ENCODE assay signal across 9 mouse cellular contexts in the genomic region with DNA sequence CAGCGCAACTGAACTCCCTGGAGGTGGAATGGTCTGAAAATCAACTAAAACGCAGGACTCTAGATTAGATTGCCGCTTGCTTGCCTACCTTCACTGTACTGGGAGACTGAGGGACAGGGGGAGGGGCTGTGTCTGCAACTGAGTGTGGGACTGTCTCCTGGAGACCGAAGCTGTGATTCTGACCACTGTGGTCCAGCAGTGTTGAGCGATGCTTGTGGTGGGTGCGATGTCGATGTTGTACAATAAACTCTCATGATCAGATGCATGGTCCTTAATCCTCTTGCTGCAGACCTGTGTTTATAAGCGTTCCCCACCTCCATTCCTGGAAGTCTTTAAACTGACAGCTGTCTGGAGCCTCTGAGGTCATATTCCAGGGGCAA. TPM values are rescaled to one million over a fixed set of nuclear protein-coding genes. Genes with fewer than 3 reads are reported as not detected.
DNase-seq lines count a peak whose midpoint lies in the region; ATAC-seq and TF ChIP-seq lines count a peak whose summit lies in the region.
"Had no signal": no experiment of that assay in that cellular context is flagged by ENCODE, and none has a peak within 500 bp of the region (broad histone marks: within the 10 kb centered on the region; RNA-seq: fewer than 3 reads in every experiment).

No protein-coding gene starts in this region.

- peak overlapping the region; percentile 62 for H3K4me2 ChIP-seq in heart, embryonic 16.5 days (ENCODE audit: low read depth, low read length)
- H3K4me2 ChIP-seq in limb, embryonic 15.5 days = peak overlapping the region; percentile 56

- peak overlapping the region; percentile 37 for H3K4me3 ChIP-seq in heart, embryonic 16.5 days (ENCODE audit: low read length)
- peak overlapping the region; percentile 3; the same call in 1 of the 2 replicates for H3K4me3 ChIP-seq in thymus, adult 2 months (ENCODE audit: control insufficient read depth, insufficient read depth, low read length)
- H3K4me3 ChIP-seq in limb, embryonic 15.5 days = peak overlapping the region; percentile 32

- H3K27ac ChIP-seq in heart, embryonic 16.5 days (ENCODE audit: low read length) = no peak overlapping the region
- no peak overlapping the region for H3K27ac ChIP-seq in thymus, adult 2 months (ENCODE audit: control insufficient read depth, insufficient read depth, low read length)
- H3K27ac ChIP-seq in limb, embryonic 15.5 days = peak overlapping the region; percentile 54; the same call in 1 of the 2 replicates

- DNase-seq in heart, adult 18-20 months = no peak
- DNase-seq in thymus, adult 2 months = no peak
- no peak for DNase-seq in thymus, postnatal 4 days
- no peak for DNase-seq in gastrocnemius, postnatal 25 days
- no peak for DNase-seq in T-cell, adult 2 months (ENCODE audit: low spot score)
- DNase-seq in cerebellum, adult 11 months = no peak

- TF ChIP-seq POLR2A in thymus, adult 2 months (IDR thresholded peaks at IDR 0.05; ENCODE audit: control insufficient read depth, extremely low read depth, insufficient read depth, low read length, poor library complexity) = no peak

- ATAC-seq in heart, embryonic 16.5 days (replicated peaks; ENCODE audit: extremely low read depth, insufficient read depth, low FRiP score) = no peak
- ATAC-seq in limb, embryonic 15.5 days (ENCODE audit: insufficient number of reproducible peaks, low FRiP score, low TSS enrichment, low read depth) = no peak

- 28% methylated on average over 8 of the region's 8 CpGs for WGBS in heart, embryonic 16.5 days
- 56% methylated on average over 8 of the region's 8 CpGs for WGBS in thymus, adult 2 months
- 25% methylated on average over 8 of the region's 8 CpGs for whole genome bisulfite sequencing in limb, embryonic 15.5 days

- peaks cover 11% of the 10 kb centered on the region for H3K4me1 ChIP-seq in heart, embryonic 16.5 days (ENCODE audit: control insufficient read depth, insufficient read depth, low read length)
- H3K4me1 ChIP-seq in thymus, adult 2 months (replicated peaks; ENCODE audit: control insufficient read depth, insufficient read depth, low read length) = peaks cover 10% of the 10 kb centered on the region; the same call in 1 of the 2 replicates
- peaks cover 19% of the 10 kb centered on the region for H3K4me1 ChIP-seq in limb, embryonic 15.5 days

- no peak for TF ChIP-seq CTCF in thymus, adult 2 months (IDR thresholded peaks at IDR 0.05; ENCODE audit: borderline replicate concordance, control insufficient read depth, extremely low read depth, insufficient read depth, low read length, poor library complexity)

- peaks cover 9% of the 10 kb centered on the region for H3K27me3 ChIP-seq in heart, embryonic 16.5 days (ENCODE audit: control insufficient read depth, insufficient read depth, low read length)
- H3K27me3 ChIP-seq in thymus, adult 2 months (ENCODE audit: control insufficient read depth, insufficient read depth, low read length) = peaks cover 2% of the 10 kb centered on the region; the same call in 1 of the 2 replicates
- H3K27me3 ChIP-seq in limb, embryonic 15.5 days = peaks cover 13% of the 10 kb centered on the region

- H3K9me3 ChIP-seq in heart, embryonic 16.5 days (replicated peaks; ENCODE audit: control insufficient read depth, low read length) = no peaks in the 10 kb centered on the region
- no peaks in the 10 kb centered on the region for H3K9me3 ChIP-seq in limb, embryonic 15.5 days

- H3K9ac ChIP-seq in heart, embryonic 16.5 days (ENCODE audit: low read length) = no peak overlapping the region
- H3K9ac ChIP-seq in limb, embryonic 15.5 days = 0 out of 2 replicates have a peak overlapping the region, but pooled peaks have one; percentile 20

- no peaks in the 10 kb centered on the region for H3K36me3 ChIP-seq in heart, embryonic 16.5 days (ENCODE audit: control insufficient read depth, insufficient read depth)
- H3K36me3 ChIP-seq in thymus, adult 2 months (ENCODE audit: control insufficient read depth, insufficient read depth, low read length) = no peaks in the 10 kb centered on the region
- no peaks in the 10 kb centered on the region for H3K36me3 ChIP-seq in limb, embryonic 15.5 days

RNA-seq across cellular contexts. Expression of a gene that starts 1.4 kb away (rescaled TPM):
- not detected in 2 replicates for polyA plus RNA-seq in heart, embryonic 16.5 days (2015; fragmentation: Nextera tagmentation; extraction: Ambion mirVana)
- total RNA-seq in heart, adult 18-20 months (2021) = not detected
- 0.05 and 0.11 TPM in 2 replicates for polyA plus RNA-seq in thymus, adult 2 months (2012; rRNA removed)
- 0.16 and 0.27 TPM in 2 replicates for polyA plus RNA-seq in limb, embryonic 15.5 days (2015; fragmentation: Nextera tagmentation; extraction: Ambion mirVana)
- under 1 TPM; 0.05 to 0.16 TPM for total RNA-seq in gastrocnemius, postnatal 25 days (2021)
- total RNA-seq: ES-E14 had no signal
